In the genomic region with DNA sequence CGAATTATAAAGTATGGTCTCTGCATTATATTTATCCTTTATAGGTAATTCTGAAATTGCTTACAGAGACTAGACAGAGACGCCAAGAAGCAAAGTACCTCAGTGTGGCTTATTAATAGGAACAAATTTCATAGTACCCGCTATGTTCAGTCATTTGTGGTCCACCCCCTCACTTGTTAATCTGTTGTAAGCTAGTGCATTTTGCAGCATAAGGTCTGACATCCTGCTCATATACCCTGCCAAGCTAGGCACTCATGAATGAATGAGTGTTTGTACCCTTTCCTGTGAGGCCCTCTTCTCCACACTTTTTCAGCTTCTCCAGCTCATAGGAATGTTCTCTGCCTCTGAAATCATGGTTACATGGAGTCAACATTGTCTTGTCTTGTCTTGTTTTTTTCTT, we compare ENCODE assay signal across 21 mouse cellular contexts.
DNase-seq lines count a peak whose midpoint lies in the region; ATAC-seq and TF ChIP-seq lines count a peak whose summit lies in the region.
"Had no signal": no experiment of that assay in that cellular context is flagged by ENCODE, and none has a peak within 500 bp of the region (broad histone marks: within the 10 kb centered on the region; RNA-seq: fewer than 3 reads in every experiment).

No protein-coding gene starts in this region.

- no peaks in the 10 kb centered on the region for H3K27me3 ChIP-seq in forebrain, embryonic 16.5 days (replicated peaks; ENCODE audit: control insufficient read depth, insufficient read depth, low read length)
- no peaks in the 10 kb centered on the region for H3K27me3 ChIP-seq in forebrain, embryonic 14.5 days (replicated peaks; ENCODE audit: control insufficient read depth, insufficient read depth, low read length)
- H3K27me3 ChIP-seq: embryonic facial prominence, embryonic 12.5 days; forebrain, embryonic 13.5 days; heart, embryonic 13.5 days; hindbrain, embryonic 12.5 days had no signal

- H3K9me3 ChIP-seq in forebrain, embryonic 16.5 days (ENCODE audit: control insufficient read depth, low read length), result no peaks in the 10 kb centered on the region
- no peaks in the 10 kb centered on the region for H3K9me3 ChIP-seq in forebrain, embryonic 14.5 days (replicated peaks; ENCODE audit: control insufficient read depth, low read length)
- H3K9me3 ChIP-seq: embryonic facial prominence, embryonic 12.5 days; forebrain, embryonic 13.5 days; heart, embryonic 13.5 days; hindbrain, embryonic 12.5 days had no signal

- no peaks in the 10 kb centered on the region for H3K4me1 ChIP-seq in forebrain, embryonic 16.5 days (replicated peaks; ENCODE audit: control insufficient read depth, insufficient read depth, low read length)
- no peaks in the 10 kb centered on the region for H3K4me1 ChIP-seq in forebrain, embryonic 14.5 days (ENCODE audit: control insufficient read depth, insufficient read depth, low read length)
- H3K4me1 ChIP-seq: embryonic facial prominence, embryonic 12.5 days; forebrain, embryonic 13.5 days; heart, embryonic 13.5 days; hindbrain, embryonic 12.5 days had no signal

- H3K4me3 ChIP-seq in forebrain, embryonic 16.5 days (replicated peaks; ENCODE audit: low read length), result no peak overlapping the region
- no peak overlapping the region for H3K4me3 ChIP-seq in forebrain, embryonic 14.5 days (ENCODE audit: low read depth, low read length)
- no peak overlapping the region for H3K4me3 ChIP-seq in layer of hippocampus, adult 2 months
- H3K4me3 ChIP-seq: embryonic facial prominence, embryonic 12.5 days; forebrain, embryonic 13.5 days; heart, embryonic 13.5 days; hindbrain, embryonic 12.5 days had no signal

- H3K36me3 ChIP-seq in forebrain, embryonic 16.5 days (ENCODE audit: control insufficient read depth, insufficient read depth), result no peaks in the 10 kb centered on the region
- no peaks in the 10 kb centered on the region for H3K36me3 ChIP-seq in forebrain, embryonic 14.5 days (ENCODE audit: control insufficient read depth, insufficient read depth, low read length)
- H3K36me3 ChIP-seq: embryonic facial prominence, embryonic 12.5 days; heart, embryonic 13.5 days; hindbrain, embryonic 12.5 days had no signal

- 0 out of 2 replicates have a peak, but pooled peaks have one; percentile 23 for ATAC-seq in forebrain, embryonic 16.5 days
- ATAC-seq in forebrain, embryonic 14.5 days, result no peak
- ATAC-seq: forebrain, embryonic 13.5 days; hindbrain, embryonic 16.5 days; inflammation-experienced regulatory T-cells, adult 6 months; intestine, postnatal 0 days had no signal

- no peak for TF ChIP-seq CTCF in layer of hippocampus, adult 2 months (conservative IDR thresholded peaks at IDR 0.05)

- no peak for DNase-seq in forebrain, embryonic 14.5 days (ENCODE audit: low spot score)
- peak; percentile 72 for DNase-seq in brain, adult 2 months (ENCODE audit: low read depth, low spot score)
- peak; percentile 63 to 67 for DNase-seq in layer of hippocampus, adult 2 months (ENCODE audit: low spot score in 2 of 2)
- DNase-seq in layer of hippocampus, postnatal 36 days, result peak; percentile 13 to 45
- no peak for DNase-seq in ovary, postnatal 14 days (ENCODE audit: low spot score)
- DNase-seq in kidney, postnatal 4 days, result no peak
- DNase-seq: adrenal gland, adult 8-10 months; adrenal gland, postnatal 36 days; cerebellum, adult 11-12 months; cerebellum, adult 9-11 months; gastrocnemius, postnatal 36 days; heart, adult 11 months; heart, postnatal 36 days had no signal

- H3K9ac ChIP-seq in forebrain, embryonic 16.5 days (replicated peaks; ENCODE audit: low read depth, low read length), result no peak overlapping the region
- H3K9ac ChIP-seq in forebrain, embryonic 14.5 days (ENCODE audit: low read length), result no peak overlapping the region
- H3K9ac ChIP-seq: embryonic facial prominence, embryonic 12.5 days; forebrain, embryonic 13.5 days; heart, embryonic 13.5 days; hindbrain, embryonic 12.5 days had no signal

- H3K27ac ChIP-seq in forebrain, embryonic 16.5 days (ENCODE audit: low read length), result no peak overlapping the region
- no peak overlapping the region for H3K27ac ChIP-seq in forebrain, embryonic 14.5 days (ENCODE audit: low read depth, low read length)
- no peak overlapping the region for H3K27ac ChIP-seq in layer of hippocampus, adult 2 months
- H3K27ac ChIP-seq: embryonic facial prominence, embryonic 12.5 days; forebrain, embryonic 13.5 days; heart, embryonic 13.5 days; hindbrain, embryonic 12.5 days had no signal

- no peak overlapping the region for H3K4me2 ChIP-seq in forebrain, embryonic 16.5 days (ENCODE audit: low read length)
- no peak overlapping the region for H3K4me2 ChIP-seq in forebrain, embryonic 14.5 days (ENCODE audit: low read length)
- H3K4me2 ChIP-seq: embryonic facial prominence, embryonic 12.5 days; forebrain, embryonic 13.5 days; heart, embryonic 13.5 days; hindbrain, embryonic 12.5 days had no signal

- 95% methylated on average over 3 of the region's 3 CpGs for WGBS in forebrain, embryonic 16.5 days
- WGBS in forebrain, embryonic 14.5 days, result 89% methylated on average over 3 of the region's 3 CpGs

Comparison
In these comparisons a context has a peak if more than half of its experiments do, and no peak if none do; other contexts are left out.
1. DNase-seq: peak in brain, adult 2 months (single experiment), layer of hippocampus, adult 2 months (2 of 2) and layer of hippocampus, postnatal 36 days (2 of 2); none in forebrain, embryonic 14.5 days (single experiment), ovary, postnatal 14 days (single experiment) and kidney, postnatal 4 days (0 of 2).